Mouse (Mus musculus) heart, embryonic 14.5 days (tissue): ENCODE data around the gene Gm49361. TPM values are rescaled to one million over a fixed set of nuclear protein-coding genes. Genes with fewer than 3 reads are reported as not detected.
"Not testable (repeated sequence)": the region's sequence is repeated elsewhere in the genome, so short reads cannot be mapped to it uniquely, and the experiment has no call there.

Experiments
- ATAC-seq: fragments of 200-750 bp; cut with Nextera tagmentation; 2 replicates; pipeline ENCODE4 v1.8.0; 2017; ENCODE audit warnings: low read depth, moderate TSS enrichment; ENCODE audit not compliant: insufficient number of reproducible peaks, insufficient read depth, low FRiP score
- H3K27ac ChIP-seq, 2 experiments: fragments of 200-500 bp in 1 of 2; fragments of 300-500 bp in 1 of 2; sonication (generic) in 1 of 2; replicated peaks in 1 of 2; 2 replicates each; pipeline ENCODE4 v1.5.1; 2012 to 2014; ENCODE audit warnings: low read depth in 2 of 2, low read length in 2 of 2, control low read depth in 1 of 2, mild to moderate bottlenecking in 1 of 2, mixed read lengths in 1 of 2; ENCODE audit not compliant: control insufficient read depth in 1 of 2, insufficient read depth in 1 of 2
- H3K27me3 ChIP-seq: fragments of 300-500 bp; sonication (generic); 2 replicates; pipeline ENCODE4 v1.6.1; 2014; ENCODE audit warnings: mild to moderate bottlenecking, low read length, control low read depth; ENCODE audit not compliant: control insufficient read depth, insufficient read depth
- H3K36me3 ChIP-seq: fragments of 300-500 bp; sonication (generic); 2 replicates; pipeline ENCODE4 v1.6.1; 2014; ENCODE audit warnings: mild to moderate bottlenecking, control low read depth, low read length, mixed read lengths; ENCODE audit not compliant: control insufficient read depth, insufficient read depth
- H3K4me1 ChIP-seq, 2 experiments: fragments of 200-500 bp in 1 of 2; fragments of 300-500 bp in 1 of 2; sonication (generic) in 1 of 2; 2 replicates each; pipeline ENCODE4 v1.6.1; 2012 to 2014; ENCODE audit warnings: low read length in 2 of 2, control low read depth in 1 of 2, mixed read lengths in 1 of 2; ENCODE audit not compliant: control insufficient read depth in 2 of 2, insufficient read depth in 2 of 2
- H3K4me2 ChIP-seq: fragments of 300-500 bp; sonication (generic); 2 replicates; pipeline ENCODE4 v1.6.1; 2014; ENCODE audit warnings: mild to moderate bottlenecking, low read length
- H3K4me3 ChIP-seq, 2 experiments: fragments of 200-500 bp in 1 of 2; fragments of 300-500 bp in 1 of 2; sonication (generic) in 1 of 2; 2 replicates each; pipeline ENCODE4 v1.5.1; 2012 to 2014; ENCODE audit warnings: low read length in 2 of 2, mild to moderate bottlenecking in 2 of 2, control low read depth in 1 of 2, low read depth in 1 of 2, moderate library complexity in 1 of 2; ENCODE audit not compliant: control insufficient read depth in 1 of 2, insufficient read depth in 1 of 2
- H3K9ac ChIP-seq: fragments of 300-500 bp; sonication (generic); 2 replicates; pipeline ENCODE4 v1.6.1; 2014; ENCODE audit warnings: mild to moderate bottlenecking, low read length
- H3K9me3 ChIP-seq: fragments of 300-500 bp; sonication (generic); 2 replicates; pipeline ENCODE4 v1.6.1; 2016; ENCODE audit warnings: low read length, control low read depth; ENCODE audit not compliant: control insufficient read depth
- WGBS: fragments of 180-500 bp; shearing (Covaris S2); extraction: QIAGEN DNeasy Blood & Tissue Kit; methylation state at CpG from one replicate; pipeline ENCODE4 v1.1.7; 2014; 5-methylcytosine and 5-hydroxymethylcytosine counted together
- polyA plus RNA-seq: library from polyadenylated mRNA; unstranded; fragments of >200 nt; fragmentation: Nextera tagmentation; extraction: Ambion mirVana; gene quantifications from 2 replicates; pipeline ENCODE4 v1.2.1, GENCODE M21; 2014

Gm49361 gene
- polyA plus RNA-seq, 1 experiment from 2014 or later, result not detected

DNA sequence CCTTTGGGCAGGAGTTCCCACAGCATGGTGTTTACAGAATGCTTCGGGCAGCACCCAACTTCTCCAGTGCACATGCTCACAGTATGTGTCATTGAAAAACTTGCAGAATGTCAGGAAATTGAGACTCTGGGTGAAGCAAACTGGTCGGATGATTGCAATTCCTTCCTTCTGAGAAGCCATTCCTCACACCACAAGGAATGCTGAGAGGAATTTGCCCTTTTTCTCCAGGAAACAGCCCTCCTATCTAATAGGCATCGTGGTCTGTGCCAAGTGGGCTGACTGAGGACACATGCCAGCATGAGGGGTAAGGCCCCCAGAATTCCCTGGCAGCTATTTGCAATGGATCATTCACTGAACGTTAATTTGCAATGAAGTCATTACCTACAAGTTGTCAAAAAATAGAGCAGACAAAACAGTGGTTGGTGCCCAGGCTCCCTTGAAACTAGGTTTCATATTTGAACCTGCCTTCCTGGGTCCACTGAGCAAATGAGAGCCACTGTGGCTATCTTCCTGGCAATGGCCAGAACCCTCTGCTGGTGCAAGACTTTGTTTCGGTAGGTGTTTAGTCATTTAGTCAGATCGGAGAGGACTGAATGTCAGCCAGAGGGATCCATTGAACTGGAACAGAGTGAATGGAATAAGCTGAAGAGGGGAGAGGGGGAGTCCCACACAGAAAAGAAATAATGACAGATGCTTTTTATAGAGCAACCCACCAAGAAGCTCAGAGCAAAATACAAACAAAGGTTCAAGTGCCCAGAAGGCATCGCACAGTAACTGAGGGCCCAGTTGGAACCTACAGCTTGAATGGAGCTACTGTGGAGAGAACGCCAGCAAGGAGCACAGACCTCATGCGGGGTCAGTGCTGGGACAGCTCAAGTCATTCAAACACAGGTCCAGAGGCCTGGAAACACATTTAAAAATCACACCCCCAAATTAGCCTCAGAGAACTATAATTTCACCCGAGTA lies 14.8 kb upstream of the Gm49361 start:
- no peak overlapping the region for H3K4me2 ChIP-seq
- ATAC-seq, result no peak
- no peaks in the 10 kb centered on the region for H3K4me1 ChIP-seq
- H3K9ac ChIP-seq, result no peak overlapping the region
- no peaks in the 10 kb centered on the region for H3K36me3 ChIP-seq
- H3K9me3 ChIP-seq, result no peaks in the 10 kb centered on the region
- H3K27ac ChIP-seq, result no peak overlapping the region; a peak in 1 of 4 replicates
- H3K4me3 ChIP-seq, result no peak overlapping the region
- no peaks in the 10 kb centered on the region for H3K27me3 ChIP-seq
- 63% methylated on average over 10 of the region's 10 CpGs for WGBS

- Histone ChIP-seq H3K9ac (no peak within 1 kb of the TSS), H3K27ac (no peak within 1 kb of the TSS), H3K27me3 (no peaks in the 10 kb centered on the region), H3K4me2 (no peak within 1 kb of the TSS), H3K4me3 (no peak within 1 kb of the TSS), H3K9me3 (no peaks in the 10 kb centered on the region), H3K36me3 (no peaks in the 10 kb centered on the region), H3K4me1 (peaks cover 7 to 9% of the 10 kb centered on the region in 2 experiments)
- WGBS, result 70% methylated on average over 4 of the region's 4 CpGs
- ATAC-seq, result no peak
These were observed 12.3 kb upstream of the Gm49361 start, which contains the start of gene Lats2 for GRCm38 (mm10) chr14:57758237-57758636. TSS of gene Lats2 (minus strand) at chr14:57758388.

GRCm38 (mm10) chr14:57756094-57756493 lies 10.2 kb upstream of the Gm49361 start:
- ATAC-seq, result no peak
- no peak overlapping the region for H3K4me3 ChIP-seq
- peaks cover 7 to 17% of the 10 kb centered on the region in 2 experiments for H3K4me1 ChIP-seq
- WGBS, result 87% methylated on average over 4 of the region's 4 CpGs
- H3K9me3 ChIP-seq, result no peaks in the 10 kb centered on the region
- no peak overlapping the region for H3K27ac ChIP-seq
- no peaks in the 10 kb centered on the region for H3K27me3 ChIP-seq
- no peak overlapping the region for H3K4me2 ChIP-seq
- no peaks in the 10 kb centered on the region for H3K36me3 ChIP-seq
- no peak overlapping the region for H3K9ac ChIP-seq

DNA sequence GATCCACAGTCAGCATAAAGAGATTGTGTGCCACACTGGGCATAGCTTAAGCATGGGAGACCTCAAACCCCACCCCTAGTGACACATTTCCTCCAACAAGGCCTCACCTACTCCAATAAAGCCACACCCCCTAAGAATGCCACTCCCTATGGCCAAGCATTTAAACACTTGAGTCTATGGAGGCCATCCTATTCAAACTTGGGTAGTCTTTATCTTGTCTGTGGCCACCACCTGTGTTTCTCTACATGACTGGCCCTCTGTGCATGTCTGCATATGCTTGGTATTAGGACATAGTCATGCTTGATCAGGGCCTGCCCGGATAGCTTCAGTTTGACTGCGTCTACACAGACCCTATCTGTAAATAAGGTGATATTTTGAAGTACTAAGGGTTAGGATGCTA lies 9.8 kb upstream of the Gm49361 start:
- no peaks in the 10 kb centered on the region for H3K9me3 ChIP-seq
- H3K4me1 ChIP-seq, result peaks cover 7 to 17% of the 10 kb centered on the region in 2 experiments
- no peak for ATAC-seq
- H3K27ac ChIP-seq, result no peak overlapping the region
- H3K4me3 ChIP-seq, result no peak overlapping the region
- H3K9ac ChIP-seq, result no peak overlapping the region
- no peak overlapping the region for H3K4me2 ChIP-seq
- H3K36me3 ChIP-seq, result no peaks in the 10 kb centered on the region
- no peaks in the 10 kb centered on the region for H3K27me3 ChIP-seq
- WGBS, result 93% methylated on average over 2 of the region's 2 CpGs

- Histone ChIP-seq H3K9ac (no peak overlapping the region), H3K27me3 (no peaks in the 10 kb centered on the region), H3K27ac (peak overlapping the region; percentile 93 to 94), H3K4me3 (no peak overlapping the region), H3K4me1 (peaks cover 7 to 17% of the 10 kb centered on the region in 2 experiments), H3K9me3 (no peaks in the 10 kb centered on the region), H3K36me3 (no peaks in the 10 kb centered on the region), H3K4me2 (peak overlapping the region; percentile 47)
- ATAC-seq, result peak; percentile 75; the same call in 1 of the 2 replicates
- 5% methylated on average over 9 of the region's 9 CpGs for WGBS
These were observed 7.6 kb upstream of the Gm49361 start for GRCm38 (mm10) chr14:57753351-57753992.

- not testable (repeated sequence) for H3K4me2 ChIP-seq, H3K9me3 ChIP-seq, ATAC-seq, H3K27me3 ChIP-seq, H3K4me3 ChIP-seq, H3K9ac ChIP-seq, H3K27ac ChIP-seq, H3K36me3 ChIP-seq
- H3K4me1 ChIP-seq, result peaks cover 10 to 28% of the 10 kb centered on the region in 2 experiments
These were observed 5.1 kb upstream of the Gm49361 start for GRCm38 (mm10) chr14:57751006-57751405.

DNA sequence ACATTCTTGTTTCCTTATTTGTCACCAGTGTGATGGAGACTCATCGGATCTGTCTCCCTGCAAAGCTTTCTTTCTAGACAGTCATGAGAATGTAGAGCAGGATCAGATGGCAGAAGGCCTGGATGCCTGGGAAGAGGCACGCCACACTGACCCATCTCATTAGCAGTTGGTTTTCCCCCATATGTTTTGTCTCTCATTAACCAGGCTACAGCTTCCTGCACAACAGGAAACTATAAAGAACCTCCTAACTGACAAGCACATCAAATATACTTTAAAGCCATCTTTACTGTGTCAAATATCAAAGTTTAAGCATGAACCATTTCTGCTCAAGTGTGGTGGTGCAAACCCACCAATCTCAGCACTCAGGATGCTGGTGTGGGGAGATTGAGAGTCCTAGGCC lies 3.6 kb upstream of the Gm49361 start:
- Histone ChIP-seq H3K27ac (no peak overlapping the region), H3K27me3 (no peaks in the 10 kb centered on the region), H3K4me1 (peaks cover 10 to 28% of the 10 kb centered on the region in 2 experiments), H3K36me3 (no peaks in the 10 kb centered on the region), H3K9me3 (no peaks in the 10 kb centered on the region), H3K9ac (no peak overlapping the region), H3K4me2 (no peak overlapping the region), H3K4me3 (no peak overlapping the region)
- WGBS, result 61% methylated on average over 2 of the region's 2 CpGs
- ATAC-seq, result no peak
